Mouse (Mus musculus) hindbrain, embryonic 13.5 days (tissue): ENCODE results near the gene Clip1. TPM values are rescaled to one million over a fixed set of nuclear protein-coding genes. Genes with fewer than 3 reads are reported as not detected.

Source experiments
- ATAC-seq: fragments of 200-750 bp; cut with Nextera tagmentation; 2 replicates; pipeline ENCODE4 v1.8.0; 2017; ENCODE audit warnings: moderate TSS enrichment; ENCODE audit not compliant: low FRiP score
- H3K27ac ChIP-seq: fragments of 300-500 bp; sonication (generic); 2 replicates; pipeline ENCODE4 v1.5.1; 2015; ENCODE audit warnings: inconsistent platforms, mild to moderate bottlenecking, moderate library complexity
- H3K27me3 ChIP-seq: fragments of 300-500 bp; sonication (generic); 2 replicates; pipeline ENCODE4 v1.6.1; 2015; ENCODE audit warnings: mild to moderate bottlenecking, inconsistent platforms
- H3K36me3 ChIP-seq: fragments of 300-500 bp; sonication (generic); 2 replicates; pipeline ENCODE4 v1.6.1; 2015; ENCODE audit warnings: mild to moderate bottlenecking, inconsistent platforms
- H3K4me1 ChIP-seq: fragments of 300-500 bp; sonication (generic); replicated peaks from 2 replicates; pipeline ENCODE4 v1.6.1; 2015; ENCODE audit warnings: inconsistent platforms
- H3K4me2 ChIP-seq: fragments of 300-500 bp; sonication (generic); 2 replicates; pipeline ENCODE4 v1.6.1; 2015; ENCODE audit warnings: inconsistent platforms, mild to moderate bottlenecking, moderate library complexity
- H3K4me3 ChIP-seq: fragments of 300-500 bp; sonication (generic); 2 replicates; pipeline ENCODE4 v1.5.1; 2015; ENCODE audit warnings: mild to moderate bottlenecking, inconsistent platforms
- H3K9ac ChIP-seq: fragments of 300-500 bp; sonication (generic); 2 replicates; pipeline ENCODE4 v1.6.1; 2015; ENCODE audit warnings: mild to moderate bottlenecking, inconsistent platforms
- H3K9me3 ChIP-seq: fragments of 300-500 bp; sonication (generic); 2 replicates; pipeline ENCODE4 v1.6.1; 2016; ENCODE audit warnings: inconsistent platforms
- WGBS: fragments of 180-500 bp; shearing (Covaris S2); methylation state at CpG from one replicate; pipeline ENCODE4 v1.1.7; 2015; 5-methylcytosine and 5-hydroxymethylcytosine counted together
- polyA plus RNA-seq: library from polyadenylated mRNA; unstranded; fragments of >200 nt; fragmentation: Nextera tagmentation; extraction: Ambion mirVana; gene quantifications from 2 replicates; pipeline ENCODE4 v1.2.1, GENCODE M21; 2015

Gene Clip1
- polyA plus RNA-seq, 1 experiment from 2014 or later = 80.2 TPM

DNA sequence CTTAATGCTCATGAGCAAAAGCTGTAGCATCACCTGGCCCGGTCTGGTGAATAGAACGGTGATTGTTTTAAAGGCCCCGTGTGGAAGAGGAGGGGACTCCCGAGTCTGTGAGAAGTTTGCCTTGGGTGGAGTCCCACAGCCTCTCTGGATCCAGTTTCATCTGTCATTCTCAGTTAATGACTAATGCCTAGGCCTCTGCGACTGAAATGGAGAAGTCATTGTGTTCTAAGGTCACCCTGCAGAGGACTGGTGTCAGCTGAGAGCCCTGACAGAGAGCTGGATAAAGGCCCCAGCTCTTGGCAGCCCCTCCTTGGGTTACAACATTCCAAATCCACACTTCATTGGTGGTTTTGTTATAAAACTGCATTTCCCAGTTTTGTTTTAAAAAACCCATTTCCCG lies 10.1 kb upstream of the Clip1 start:
- H3K4me3 ChIP-seq = no peak overlapping the region
- H3K27ac ChIP-seq = no peak overlapping the region
- H3K27me3 ChIP-seq = no peaks in the 10 kb centered on the region
- no peaks in the 10 kb centered on the region for H3K4me1 ChIP-seq
- 67% methylated on average over 6 of the region's 6 CpGs for WGBS
- peaks cover 24% of the 10 kb centered on the region for H3K36me3 ChIP-seq
- H3K4me2 ChIP-seq = no peak overlapping the region
- H3K9ac ChIP-seq = no peak overlapping the region
- no peaks in the 10 kb centered on the region for H3K9me3 ChIP-seq
- ATAC-seq = no peak

DNA sequence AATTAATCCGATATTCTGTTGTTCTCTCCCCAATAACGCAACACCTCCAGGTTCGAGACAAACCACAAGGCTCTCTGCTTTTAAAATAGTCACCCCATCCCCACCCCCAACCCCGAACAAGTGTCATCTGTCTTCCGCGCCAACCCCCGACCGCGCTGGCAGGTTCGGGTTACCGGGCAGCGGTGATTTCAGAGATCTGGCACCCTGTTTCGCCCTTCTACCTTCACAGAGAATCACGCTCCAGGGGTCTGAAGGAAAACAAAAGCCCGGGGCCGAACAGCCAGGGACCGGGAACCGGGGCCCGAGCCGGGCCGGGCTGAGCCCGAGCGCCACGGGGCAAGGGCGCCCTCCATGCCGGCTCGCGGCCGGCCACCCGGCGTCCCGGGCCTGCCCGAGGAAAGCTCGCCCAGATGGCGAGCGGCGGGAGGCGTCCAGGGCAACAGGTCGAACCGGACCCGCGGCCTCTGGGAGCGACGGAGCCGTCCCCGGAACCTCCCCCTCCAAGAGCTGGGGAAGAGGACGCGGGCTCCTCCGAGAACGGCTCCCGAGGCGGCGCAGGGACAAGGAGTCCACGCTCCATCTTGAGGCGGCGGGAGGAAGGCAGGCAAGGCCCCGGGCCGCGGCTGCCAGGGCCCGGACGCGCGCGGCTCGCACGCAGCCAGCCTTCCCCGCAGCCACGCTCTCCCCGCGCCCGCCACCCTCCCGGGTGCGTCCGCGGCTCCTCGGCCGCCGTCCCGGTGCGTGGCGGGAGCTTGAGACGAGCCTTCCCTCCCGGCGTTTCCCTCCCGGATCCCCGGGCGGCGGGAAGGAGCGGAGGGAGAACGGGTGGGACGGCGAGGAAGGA lies 819 bp downstream of the Clip1 start:
- Histone ChIP-seq H3K4me3 (peak overlapping the region; percentile 95), H3K27ac (peak overlapping the region; percentile 100), H3K9ac (peak overlapping the region; percentile 100), H3K4me2 (peak overlapping the region; percentile 70), H3K9me3 (no peaks in the 10 kb centered on the region), H3K27me3 (no peaks in the 10 kb centered on the region), H3K36me3 (no peaks in the 10 kb centered on the region), H3K4me1 (peaks cover 42% of the 10 kb centered on the region)
- WGBS = under 1% methylated on average over 84 of the region's 92 CpGs
- ATAC-seq = peak; percentile 68

DNA sequence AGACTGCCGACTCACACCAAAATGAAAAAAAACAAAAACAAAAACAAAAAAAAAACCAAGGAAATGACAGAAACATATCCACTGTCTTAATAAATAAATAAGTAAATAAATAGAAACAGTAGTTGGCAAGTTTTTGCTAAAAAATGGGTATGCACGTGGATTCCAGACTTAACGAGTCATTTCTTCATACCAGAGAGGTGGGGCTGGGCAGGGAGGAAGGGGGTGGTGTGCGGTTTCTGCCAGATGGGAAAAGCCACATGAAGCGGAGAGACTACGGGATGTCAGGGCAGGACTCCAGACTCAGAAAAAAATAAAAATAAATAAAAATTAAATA lies 1.4 kb downstream of the Clip1 start:
- peak; percentile 52 for ATAC-seq
- no peaks in the 10 kb centered on the region for H3K36me3 ChIP-seq
- H3K9ac ChIP-seq = peak overlapping the region; percentile 100
- 0% methylated on average over 6 of the region's 6 CpGs for WGBS
- H3K9me3 ChIP-seq = no peaks in the 10 kb centered on the region
- H3K27ac ChIP-seq = peak overlapping the region; percentile 100
- peak overlapping the region; percentile 70 for H3K4me2 ChIP-seq
- H3K4me3 ChIP-seq = peak overlapping the region; percentile 95
- no peaks in the 10 kb centered on the region for H3K27me3 ChIP-seq
- peaks cover 42% of the 10 kb centered on the region for H3K4me1 ChIP-seq

DNA sequence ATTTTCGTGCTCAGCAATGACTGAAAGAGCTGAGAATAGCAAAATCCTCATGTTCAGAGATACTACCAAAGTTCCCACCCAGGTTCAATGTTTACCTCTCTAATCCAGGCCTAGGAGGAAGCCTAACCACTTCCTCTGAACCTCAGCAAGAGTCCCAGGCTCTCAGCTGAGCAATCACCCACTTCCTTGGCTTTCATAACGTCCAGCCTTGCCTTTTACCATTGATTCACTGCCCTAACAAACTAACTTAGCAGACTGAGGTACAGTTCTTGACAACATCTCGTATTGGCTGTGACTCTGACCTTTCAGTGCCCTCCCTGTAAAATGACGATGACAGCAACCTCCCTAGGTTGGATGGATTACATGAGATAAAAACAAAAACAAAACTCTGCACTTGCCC lies 2.0 kb downstream of the Clip1 start:
- peak overlapping the region; percentile 100; the same call in 1 of the 2 replicates for H3K27ac ChIP-seq
- ATAC-seq = no peak
- WGBS = 39% methylated on average over 4 of the region's 4 CpGs

DNA sequence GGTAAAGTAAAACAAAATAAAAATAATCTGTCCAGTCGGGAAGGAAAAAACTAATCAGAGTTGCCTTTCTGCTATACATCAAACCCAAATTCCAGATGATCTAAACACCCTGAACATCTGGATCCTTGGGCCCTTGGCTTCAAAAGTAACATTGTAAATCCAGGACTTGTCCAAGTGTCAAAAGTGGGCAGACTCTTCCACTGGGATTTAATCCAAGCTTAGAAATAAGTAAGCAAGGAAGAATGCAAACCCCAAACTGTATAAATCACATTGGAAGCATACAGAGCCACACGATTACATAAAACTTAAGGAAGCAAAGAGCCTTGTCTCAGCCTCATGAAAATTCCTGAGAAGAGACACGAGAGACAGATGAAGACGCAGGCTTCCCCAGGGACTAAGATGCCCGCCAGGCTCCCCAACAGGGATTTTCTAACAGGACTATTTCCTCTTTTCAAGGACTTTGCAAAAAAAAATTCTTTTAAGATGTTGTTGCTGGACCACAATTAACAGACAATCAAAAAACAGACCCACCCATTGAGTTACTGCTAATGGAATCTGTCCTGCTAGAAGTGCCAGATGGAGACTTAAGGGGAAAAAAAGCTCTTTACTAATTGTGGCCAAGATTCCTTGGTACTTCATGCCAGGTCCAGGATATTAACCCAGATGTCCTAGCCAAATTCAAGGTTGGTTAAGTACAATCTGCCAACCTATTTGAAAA lies 4.7 kb downstream of the Clip1 start:
- 50% methylated on average over 5 of the region's 5 CpGs for WGBS
- Histone ChIP-seq H3K9me3 (no peaks in the 10 kb centered on the region), H3K27ac (peak overlapping the region; percentile 23; the same call in 1 of the 2 replicates), H3K4me1 (peaks cover 38% of the 10 kb centered on the region), H3K36me3 (0 out of 2 replicates have a peak, but pooled peaks cover 3% of the 10 kb centered on the region), H3K9ac (no peak overlapping the region), H3K4me3 (no peak overlapping the region), H3K27me3 (no peaks in the 10 kb centered on the region), H3K4me2 (no peak overlapping the region)
- ATAC-seq = no peak

More for the DNA sequence above, 2.0 kb downstream of the Clip1 start:
- Histone ChIP-seq H3K9ac (peak overlapping the region; percentile 100), H3K4me2 (peak overlapping the region; percentile 70), H3K9me3 (no peaks in the 10 kb centered on the region), H3K27me3 (no peaks in the 10 kb centered on the region), H3K36me3 (0 out of 2 replicates have a peak, but pooled peaks cover 1% of the 10 kb centered on the region), H3K4me3 (peak overlapping the region; percentile 95), H3K4me1 (peaks cover 42% of the 10 kb centered on the region)

DNA sequence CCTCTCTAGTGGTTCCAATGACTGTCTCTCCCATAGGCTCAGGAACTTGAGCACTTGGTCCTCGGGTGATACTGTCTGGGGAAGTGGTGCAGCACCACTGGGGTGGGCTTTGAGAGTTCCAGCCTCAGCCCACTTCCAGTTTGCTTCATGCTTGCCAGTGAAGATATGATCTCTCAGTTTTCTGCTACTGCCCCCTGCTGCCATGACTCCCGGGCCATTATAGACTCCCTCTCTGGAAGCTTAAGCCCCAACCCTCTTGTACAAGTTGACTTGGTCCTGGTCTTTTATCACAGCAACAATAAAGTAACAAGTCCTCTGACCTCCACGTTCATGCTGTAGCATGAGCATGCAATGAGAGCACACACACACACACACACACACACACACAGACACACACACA lies 5.3 kb downstream of the Clip1 start:
- H3K27me3 ChIP-seq = no peaks in the 10 kb centered on the region
- H3K4me2 ChIP-seq = no peak overlapping the region
- H3K27ac ChIP-seq = no peak overlapping the region
- H3K9ac ChIP-seq = no peak overlapping the region
- H3K9me3 ChIP-seq = no peaks in the 10 kb centered on the region
- no peak for ATAC-seq
- 0 out of 2 replicates have a peak, but pooled peaks cover 3% of the 10 kb centered on the region for H3K36me3 ChIP-seq
- H3K4me1 ChIP-seq = peaks cover 38% of the 10 kb centered on the region
- WGBS = 80% methylated on average over 3 of the region's 3 CpGs
- no peak overlapping the region for H3K4me3 ChIP-seq

DNA sequence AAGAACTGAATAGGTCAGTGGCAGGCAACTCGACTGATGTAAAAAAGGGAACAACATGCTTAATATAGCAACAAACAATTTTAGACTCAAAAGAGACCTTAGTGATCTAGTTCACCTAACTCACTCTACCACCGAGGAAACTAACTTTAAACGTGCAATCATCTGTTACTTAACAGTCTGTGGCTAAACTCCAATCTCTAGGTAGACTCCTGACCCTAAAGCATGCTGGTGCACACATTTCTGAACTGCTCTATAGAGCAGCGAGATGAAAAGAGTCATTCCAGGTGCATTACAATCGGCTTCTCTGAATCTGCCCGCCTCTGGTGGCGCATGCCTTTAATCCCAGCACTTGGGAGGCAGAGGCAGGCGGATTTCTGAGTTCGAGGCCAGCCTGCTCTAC lies 8.7 kb downstream of the Clip1 start:
- Histone ChIP-seq H3K27ac (no peak overlapping the region), H3K4me3 (no peak overlapping the region), H3K9ac (no peak overlapping the region), H3K4me1 (peaks cover 27% of the 10 kb centered on the region), H3K36me3 (0 out of 2 replicates have a peak, but pooled peaks cover 3% of the 10 kb centered on the region), H3K27me3 (no peaks in the 10 kb centered on the region), H3K9me3 (no peaks in the 10 kb centered on the region), H3K4me2 (no peak overlapping the region)
- no peak for ATAC-seq
- 88% methylated on average over 9 of the region's 9 CpGs for WGBS

DNA sequence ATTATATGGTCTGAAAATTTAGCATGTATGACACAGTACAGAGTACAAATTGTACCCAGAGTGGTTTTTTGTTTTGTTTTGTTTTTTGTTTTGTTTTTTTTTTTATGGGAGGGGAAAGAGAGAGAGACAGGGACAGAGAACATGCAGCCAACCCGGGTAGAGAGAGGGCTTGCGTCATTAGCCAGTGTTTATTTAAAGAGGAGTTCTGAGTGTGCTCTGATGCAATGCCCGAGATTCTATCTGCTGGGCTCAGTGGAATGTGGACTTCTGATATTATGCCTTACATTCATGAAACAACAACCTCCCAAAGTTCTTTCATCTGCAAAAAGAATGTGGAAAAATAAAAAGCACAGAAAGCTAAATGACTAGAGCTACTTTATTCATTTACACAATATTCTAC lies 9.2 kb downstream of the Clip1 start:
- Histone ChIP-seq H3K4me3 (no peak overlapping the region), H3K4me1 (peaks cover 24% of the 10 kb centered on the region), H3K9ac (no peak overlapping the region), H3K36me3 (0 out of 2 replicates have a peak, but pooled peaks cover 3% of the 10 kb centered on the region), H3K27me3 (no peaks in the 10 kb centered on the region), H3K4me2 (no peak overlapping the region), H3K9me3 (no peaks in the 10 kb centered on the region), H3K27ac (no peak overlapping the region)
- 40% methylated on average over 3 of the region's 3 CpGs for WGBS
- no peak for ATAC-seq

DNA sequence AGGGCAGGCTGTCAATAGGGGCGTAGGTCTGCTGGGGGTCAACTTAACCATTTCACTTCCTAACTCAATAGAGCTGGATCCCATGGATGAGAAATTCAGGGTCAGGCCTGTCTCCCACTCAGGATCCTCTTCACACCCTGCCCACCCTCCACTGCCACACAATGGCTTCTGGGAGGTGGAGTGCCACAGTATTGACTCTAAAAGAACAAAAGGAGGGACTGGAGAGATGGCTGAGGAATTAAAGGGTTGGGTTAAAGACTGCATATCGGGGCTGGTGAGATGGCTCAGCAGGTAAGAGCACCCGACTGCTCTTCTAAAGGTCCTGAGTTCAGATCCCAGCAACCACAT lies 13.0 kb downstream of the Clip1 start:
- H3K27ac ChIP-seq = no peak overlapping the region; the same call in 1 of the 2 replicates
- no peaks in the 10 kb centered on the region for H3K9me3 ChIP-seq
- H3K9ac ChIP-seq = no peak overlapping the region
- no peak overlapping the region for H3K4me2 ChIP-seq
- H3K36me3 ChIP-seq = no peaks in the 10 kb centered on the region
- ATAC-seq = no peak
- no peaks in the 10 kb centered on the region for H3K27me3 ChIP-seq
- no peak overlapping the region for H3K4me3 ChIP-seq
- H3K4me1 ChIP-seq = peaks cover 22% of the 10 kb centered on the region
- 60% methylated on average over 3 of the region's 3 CpGs for WGBS

DNA sequence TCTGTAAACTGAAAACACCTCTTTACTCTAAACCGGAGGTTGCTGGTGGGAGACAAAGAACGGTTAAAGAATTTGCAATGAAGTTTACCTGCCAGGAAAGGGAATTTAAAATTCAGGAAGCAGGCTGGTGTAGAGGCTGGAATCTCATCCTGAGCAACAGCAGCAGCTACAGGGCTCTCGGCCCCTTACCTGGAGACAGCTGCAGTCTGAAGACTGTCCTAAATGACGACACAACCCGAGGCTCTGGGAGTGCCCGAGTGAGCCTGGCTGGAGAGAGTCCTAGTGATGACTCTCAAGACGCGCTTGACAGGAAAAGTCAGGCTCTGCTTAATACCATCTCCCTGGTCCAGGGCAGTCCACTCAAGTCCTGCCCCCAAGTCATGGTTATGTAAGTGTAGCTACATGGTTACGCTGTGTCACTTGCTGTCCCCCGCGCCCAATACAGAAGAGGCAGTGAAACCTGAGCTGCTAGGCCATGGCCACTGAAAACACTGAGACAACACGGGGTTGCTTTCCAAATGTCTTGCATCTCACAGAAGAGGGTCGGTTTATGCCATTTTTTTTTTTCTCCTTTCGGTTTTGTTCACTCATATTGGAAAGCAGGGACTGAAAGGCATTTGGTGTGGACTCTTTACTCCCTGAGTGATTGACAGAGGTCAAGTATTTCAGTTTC lies 13.5 kb downstream of the Clip1 start:
- WGBS = 46% methylated on average over 14 of the region's 14 CpGs
- Histone ChIP-seq H3K4me2 (no peak overlapping the region), H3K9me3 (no peaks in the 10 kb centered on the region), H3K9ac (no peak overlapping the region), H3K27ac (peak overlapping the region; percentile 40), H3K36me3 (no peaks in the 10 kb centered on the region), H3K4me3 (no peak overlapping the region), H3K4me1 (peaks cover 22% of the 10 kb centered on the region), H3K27me3 (no peaks in the 10 kb centered on the region)
- no peak for ATAC-seq

DNA sequence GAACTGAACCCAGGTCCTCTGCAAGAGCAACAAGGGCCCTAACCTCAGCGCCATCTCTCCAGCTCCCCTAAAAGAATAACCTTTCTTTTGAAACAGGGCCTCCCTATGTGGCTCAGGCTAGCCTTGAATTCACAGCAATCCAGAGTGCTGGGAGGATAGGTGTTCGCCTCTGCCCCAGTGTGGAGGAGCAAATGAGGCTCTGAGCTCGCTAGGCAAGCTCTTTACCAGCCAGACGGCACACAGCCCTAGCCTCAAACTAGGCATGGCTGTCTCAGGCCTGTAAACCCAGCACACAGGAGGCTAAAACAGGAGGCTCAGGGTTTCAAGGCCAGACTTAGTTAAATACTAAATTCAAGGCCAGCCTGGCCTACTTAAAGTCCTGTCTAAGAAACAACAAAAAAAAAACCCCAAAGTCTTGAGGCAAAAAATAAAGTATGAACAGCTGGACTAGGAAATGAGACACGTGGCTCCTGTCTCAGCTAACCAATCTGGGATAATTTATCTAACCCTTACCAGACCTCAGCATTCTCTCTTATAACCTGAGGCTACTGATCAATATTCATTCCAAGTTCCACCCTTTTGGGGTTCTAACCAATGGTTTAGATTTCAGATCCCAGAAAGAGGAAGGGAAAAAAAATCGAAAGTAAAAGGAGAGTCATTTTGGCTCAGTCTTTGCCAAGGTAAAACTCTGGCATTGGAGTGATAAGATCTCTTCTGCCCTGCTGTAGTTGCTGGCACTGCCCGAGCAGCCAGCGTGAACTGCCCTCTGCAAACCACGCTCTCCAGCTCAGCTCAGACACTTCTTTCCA lies 14.2 kb downstream of the Clip1 start:
- Histone ChIP-seq H3K9ac (no peak overlapping the region), H3K4me3 (no peak overlapping the region), H3K4me2 (no peak overlapping the region), H3K9me3 (no peaks in the 10 kb centered on the region), H3K4me1 (peaks cover 22% of the 10 kb centered on the region), H3K36me3 (no peaks in the 10 kb centered on the region), H3K27ac (peak overlapping the region; percentile 40; the same call in 1 of the 2 replicates), H3K27me3 (no peaks in the 10 kb centered on the region)
- 75% methylated on average over 9 of the region's 9 CpGs for WGBS
- ATAC-seq = no peak
